Mouse (Mus musculus) testis, postnatal 14 days (tissue): ENCODE data around the gene Gm11937.
"Not testable (repeated sequence)": the region's sequence is repeated elsewhere in the genome, so short reads cannot be mapped to it uniquely, and the experiment has no call there.

ENCODE experiments used
- DNase-seq: peaks from one replicate; pipeline ENCODE4 v3.0.0; 2021; ENCODE audit warnings: low spot score

Gm11937 gene

DNA sequence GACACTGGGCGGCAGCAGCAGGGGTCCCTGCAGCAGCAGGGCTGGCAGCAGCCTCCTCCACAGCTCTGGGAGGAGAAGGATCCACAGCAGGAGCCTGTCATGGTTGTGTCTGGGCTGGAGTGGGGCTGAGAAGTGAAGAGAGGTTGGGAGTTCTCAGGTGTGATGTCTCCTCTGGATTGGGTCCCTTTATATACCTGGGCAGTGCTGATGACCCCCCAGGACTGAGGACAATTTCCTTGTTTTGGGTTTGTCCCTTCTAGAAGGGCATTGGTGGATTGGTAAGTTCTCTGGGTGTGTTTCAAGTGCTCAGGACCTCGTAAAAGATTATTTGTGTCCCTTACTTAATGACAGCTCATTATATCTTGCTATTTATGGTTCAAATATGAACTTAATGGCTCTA is at the start of gene Gm11937:
Gene Gm11937, minus strand, starts transcription at position 101 of the 400 bp plus-strand sequence.
- not testable (repeated sequence) for DNase-seq

DNA sequence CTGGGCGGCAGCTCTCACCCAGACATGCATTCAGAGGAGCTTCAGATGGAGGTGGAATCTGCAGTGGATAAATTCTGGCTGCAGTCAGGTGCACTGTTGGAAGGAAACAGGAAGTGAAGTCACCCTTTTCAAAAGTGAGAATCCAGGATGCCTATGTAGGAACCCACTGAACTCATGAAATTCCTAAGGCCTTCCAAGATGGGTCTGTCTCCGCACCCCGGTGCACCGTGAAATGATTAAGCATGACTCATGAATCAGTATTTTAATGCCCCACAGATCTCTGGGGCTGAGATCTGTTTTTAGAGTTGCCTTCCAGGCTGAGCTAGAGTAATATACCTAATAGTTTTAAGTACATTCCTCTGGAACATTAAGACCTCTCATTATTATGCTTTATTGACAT is 49.3 kb upstream of the Gm11937 start:
- DNase-seq: no peak

DNA sequence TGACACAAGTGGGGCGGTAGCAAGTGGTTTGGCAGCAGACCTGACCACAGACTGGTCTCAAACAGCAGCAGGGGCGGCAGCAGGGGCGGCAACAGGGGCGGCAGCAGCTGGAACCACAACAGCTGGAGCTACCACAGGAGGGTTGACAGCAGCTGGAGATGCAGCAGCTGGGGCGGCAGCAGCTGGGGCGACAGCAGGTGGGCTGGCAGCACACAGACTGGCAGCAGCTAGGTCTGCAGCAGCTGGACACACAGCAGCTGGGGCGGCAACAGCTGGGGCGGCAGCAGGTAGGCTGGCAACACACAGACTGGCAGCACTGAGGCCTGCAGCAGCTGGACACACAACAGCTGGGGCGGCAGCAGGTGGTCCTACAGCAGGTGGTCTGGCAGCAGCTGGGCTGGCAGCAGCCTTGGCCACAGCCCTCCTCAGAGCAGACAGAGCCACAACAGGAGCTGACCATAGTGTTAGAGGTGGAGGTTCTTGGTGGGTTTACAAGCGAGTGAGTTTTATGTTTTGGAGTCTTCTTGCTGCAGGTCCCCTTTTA is 48.5 kb upstream of the Gm11937 start, which contains the start of gene Gm11563:
Gene Gm11563, minus strand, starts transcription at position 494 of the 544 bp plus-strand sequence.
- not testable (repeated sequence) for DNase-seq

DNA sequence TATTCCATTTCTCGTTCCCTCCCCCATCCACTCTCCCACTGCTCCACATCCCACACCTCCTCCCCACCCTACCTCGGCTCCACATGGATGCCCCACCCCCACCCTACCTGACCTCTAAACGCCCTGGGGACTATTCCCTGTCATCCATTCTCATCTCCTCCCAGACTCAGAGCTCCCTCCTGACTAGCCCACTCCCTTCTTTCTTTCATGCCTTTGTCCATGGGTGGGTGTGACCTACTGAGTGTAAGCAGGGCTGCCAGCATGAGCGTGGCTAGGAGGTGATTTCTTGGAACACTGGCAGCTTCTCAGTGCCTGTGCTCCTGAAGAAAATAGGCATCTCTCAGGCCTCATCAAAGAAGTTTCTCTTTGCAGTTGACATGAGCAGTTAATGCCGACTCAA is 47.1 kb upstream of the Gm11937 start:
- DNase-seq: no peak

DNA sequence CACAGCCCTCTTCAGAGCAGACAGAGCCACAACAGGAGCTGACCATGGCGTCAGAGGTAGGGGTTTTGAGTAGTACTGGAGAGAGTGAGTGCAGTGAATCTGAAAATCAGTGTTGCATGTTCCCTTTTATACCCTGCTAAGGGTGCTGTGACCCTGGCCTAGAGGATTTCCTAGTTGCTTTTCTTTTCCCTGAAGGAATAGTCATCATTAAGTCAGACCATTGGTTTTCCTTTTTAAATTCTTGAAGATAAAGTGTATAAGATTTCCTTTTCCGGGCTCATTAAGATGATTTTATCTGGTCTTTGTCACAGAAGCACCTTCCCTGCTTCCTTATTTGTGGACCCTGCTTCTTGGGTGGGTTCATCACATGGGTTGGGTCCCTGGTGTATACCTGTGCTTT is 40.1 kb upstream of the Gm11937 start, which contains the start of gene Gm11555:
Gene Gm11555, minus strand, starts transcription at position 101 of the 400 bp plus-strand sequence.
- no peak for DNase-seq

DNA sequence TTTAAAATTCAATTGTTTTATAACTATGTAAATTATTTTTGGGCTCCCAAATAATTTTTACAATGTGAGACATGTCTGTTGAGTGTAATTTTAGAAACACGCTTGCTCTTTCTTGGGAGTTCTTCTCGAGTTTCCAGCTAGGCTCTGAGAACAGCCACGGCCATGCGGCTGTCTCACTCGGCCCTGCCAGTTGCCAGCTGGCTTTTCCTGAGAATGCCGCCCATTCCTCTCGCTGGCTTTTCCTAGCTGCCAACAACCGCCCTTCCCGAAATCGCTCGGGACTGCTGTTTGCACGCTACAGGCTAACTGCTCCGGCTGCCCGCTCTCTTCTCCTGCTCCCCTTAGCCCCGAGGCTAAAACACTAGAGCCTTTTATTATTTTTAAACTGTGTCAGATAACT is 36.5 kb upstream of the Gm11937 start:
- DNase-seq: no peak

DNA sequence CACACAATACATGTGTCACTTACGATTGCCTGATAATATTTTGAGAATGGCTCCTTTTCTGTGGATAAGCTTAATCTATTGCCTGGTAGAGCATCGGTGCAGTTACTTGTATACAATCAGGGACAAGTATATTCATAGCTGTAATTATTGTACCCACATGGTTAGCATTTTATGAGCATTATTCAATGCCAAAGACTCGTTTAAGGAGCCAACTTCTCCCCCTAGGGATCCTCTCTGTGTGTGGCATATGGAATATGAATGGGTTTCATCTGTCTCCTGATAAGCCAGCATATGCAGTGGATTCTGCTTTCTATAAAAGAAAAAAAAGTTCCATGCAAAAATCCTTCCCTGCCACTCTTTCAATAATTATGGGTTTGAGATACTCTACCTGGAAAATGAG is 34.4 kb upstream of the Gm11937 start:
- no peak for DNase-seq

DNA sequence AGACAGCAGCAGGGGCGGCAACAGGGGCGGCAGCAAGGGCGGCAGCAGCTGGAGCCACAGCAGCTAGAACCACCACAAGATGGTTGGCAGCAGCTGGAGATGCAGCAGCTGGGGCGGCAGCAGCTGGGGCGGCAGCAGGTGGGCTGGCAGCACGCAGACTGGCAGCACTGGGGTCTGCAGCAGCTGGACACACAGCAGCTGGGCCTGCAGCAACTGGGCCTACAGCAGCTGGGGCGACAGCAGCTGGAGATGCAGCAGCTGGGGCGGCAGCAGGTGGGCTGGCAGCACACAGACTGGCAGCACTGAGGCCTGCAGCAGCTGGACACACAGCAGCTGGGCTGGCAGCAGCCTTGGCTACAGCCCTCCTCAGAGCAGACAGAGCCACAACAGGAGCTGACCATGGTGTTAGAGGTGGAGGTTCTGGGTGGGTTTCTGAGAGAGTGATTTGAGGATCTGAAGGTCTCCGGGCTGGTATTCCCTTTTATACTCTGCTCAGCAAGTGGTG is 33.7 kb upstream of the Gm11937 start, which contains the start of gene Krtap4-7:
Gene Krtap4-7, minus strand, starts transcription at position 455 of the 505 bp plus-strand sequence.
- DNase-seq: not testable (repeated sequence)

DNA sequence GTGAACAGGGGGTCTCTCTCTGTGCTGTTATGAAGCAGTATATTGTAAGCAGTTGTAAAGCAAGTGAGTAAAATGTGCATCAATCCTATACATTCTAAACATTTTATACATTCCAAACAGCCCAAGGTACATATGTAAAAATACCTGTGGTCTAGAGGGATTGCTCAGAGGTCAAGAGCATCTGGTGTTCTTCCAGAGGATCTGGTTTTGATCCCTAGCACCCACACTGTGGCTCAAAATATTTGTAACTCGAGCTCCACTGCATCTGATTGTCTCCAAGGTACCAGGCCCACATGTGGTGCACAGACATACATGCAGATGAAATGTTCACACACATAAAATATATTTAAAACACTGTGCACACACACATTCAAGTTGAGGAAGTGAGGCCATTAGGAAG is 30.9 kb upstream of the Gm11937 start:
- DNase-seq: no peak

DNA sequence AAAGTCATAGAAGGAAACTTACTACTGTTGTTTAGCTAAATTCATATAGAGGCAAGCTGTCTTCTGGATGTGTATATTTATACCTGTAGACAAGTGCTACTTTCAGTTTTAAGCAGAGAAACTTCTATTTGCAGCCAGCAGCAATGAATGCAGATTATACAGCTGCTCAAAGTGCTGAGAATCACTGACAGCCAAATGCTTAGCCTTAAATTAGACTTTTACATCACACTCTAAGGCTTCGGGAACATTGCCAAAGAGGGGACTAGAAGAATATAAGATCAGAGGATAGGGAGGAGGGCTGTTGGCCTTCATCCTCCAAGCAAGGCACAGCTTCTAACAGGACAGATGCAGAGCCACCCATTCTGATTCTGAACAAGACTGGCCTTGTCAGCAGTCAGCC is 27.1 kb upstream of the Gm11937 start:
- DNase-seq: no peak

DNA sequence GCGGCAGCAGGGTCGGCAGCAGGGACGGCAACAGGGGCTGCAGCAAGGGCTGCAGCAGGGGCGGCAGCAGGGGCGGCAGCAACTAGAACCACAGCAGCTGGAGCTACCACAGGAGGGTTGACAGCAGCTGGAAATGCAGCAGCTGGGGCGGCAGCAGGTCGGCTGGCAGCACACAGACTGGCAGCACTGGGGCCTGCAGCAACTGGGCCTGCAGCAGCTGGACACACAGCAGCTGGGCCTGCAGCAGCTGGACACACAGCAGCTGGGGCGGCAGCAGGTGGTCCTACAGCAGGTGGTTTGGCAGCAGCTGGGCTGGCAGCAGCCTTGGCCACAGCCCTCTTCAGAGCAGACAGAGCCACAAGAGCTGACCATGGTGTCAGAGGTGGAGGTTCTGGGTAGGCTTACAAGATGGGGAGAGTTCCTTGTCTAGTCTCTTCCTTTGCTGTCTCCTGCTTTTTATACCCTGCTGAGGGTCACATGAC is 24.7 kb upstream of the Gm11937 start, which contains the start of gene Krtap4-2:
Gene Krtap4-2, minus strand, starts transcription at position 432 of the 482 bp plus-strand sequence.
- DNase-seq: no peak

DNA sequence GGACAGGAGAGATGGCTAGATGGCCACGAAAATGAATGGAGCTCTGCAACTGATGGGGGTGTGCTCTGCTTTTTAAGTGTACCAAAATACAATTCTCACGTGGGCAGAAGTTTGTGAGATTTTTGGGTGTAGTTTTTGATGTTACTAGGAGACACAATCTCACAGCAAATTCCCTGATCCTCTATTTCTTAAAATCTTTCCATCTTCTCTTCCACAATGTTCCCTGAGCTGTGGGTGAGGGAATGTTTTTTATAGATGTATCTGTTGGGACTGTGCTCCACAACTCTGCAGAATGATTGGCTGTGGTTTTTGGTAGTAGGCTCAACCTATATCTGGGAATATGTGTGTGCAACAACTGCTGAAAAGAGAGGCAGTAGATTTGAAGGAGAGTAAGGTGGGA is 23.3 kb upstream of the Gm11937 start:
- DNase-seq: no peak

DNA sequence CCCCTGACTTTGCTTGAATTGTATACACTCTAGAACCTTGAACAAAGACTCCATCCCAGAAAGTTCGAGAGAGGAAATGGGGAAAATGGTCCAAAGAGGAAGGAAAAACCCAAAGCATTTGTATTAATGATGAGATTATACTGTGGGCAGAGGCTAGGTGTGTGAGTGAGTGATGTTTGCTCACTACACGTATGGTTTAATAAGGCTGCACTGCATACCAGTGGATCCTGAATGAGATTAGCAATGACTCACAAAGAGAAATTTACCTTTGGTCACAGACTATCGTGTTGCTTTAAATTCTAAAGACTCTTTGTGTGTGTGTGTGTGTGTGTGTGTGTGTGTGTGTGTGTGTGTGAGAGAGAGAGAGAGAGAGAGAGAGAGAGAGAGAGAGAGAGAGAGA is 20.9 kb upstream of the Gm11937 start:
- no peak for DNase-seq

DNA sequence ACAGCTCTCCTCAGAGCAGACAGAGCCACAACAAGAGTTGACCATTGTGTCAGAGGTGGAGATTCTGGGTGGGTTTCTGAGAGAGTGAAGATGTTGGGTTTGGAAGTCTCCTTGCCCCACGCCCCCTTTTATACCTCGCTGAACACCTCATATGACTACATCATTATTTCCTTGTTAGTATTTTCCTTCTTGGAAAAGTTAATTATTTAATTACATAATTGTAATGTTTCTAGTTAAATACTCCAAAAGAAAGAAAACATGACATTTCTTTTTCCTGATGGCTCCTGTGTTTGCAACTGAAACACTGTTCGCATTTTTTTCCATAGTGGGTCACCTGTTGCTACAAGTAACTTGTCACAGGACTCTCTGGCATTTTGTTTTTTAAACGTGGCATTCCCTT is 18.1 kb upstream of the Gm11937 start, which contains the start of gene Krtap4-1:
Gene Krtap4-1, minus strand, starts transcription at position 101 of the 400 bp plus-strand sequence.
- no peak for DNase-seq

DNA sequence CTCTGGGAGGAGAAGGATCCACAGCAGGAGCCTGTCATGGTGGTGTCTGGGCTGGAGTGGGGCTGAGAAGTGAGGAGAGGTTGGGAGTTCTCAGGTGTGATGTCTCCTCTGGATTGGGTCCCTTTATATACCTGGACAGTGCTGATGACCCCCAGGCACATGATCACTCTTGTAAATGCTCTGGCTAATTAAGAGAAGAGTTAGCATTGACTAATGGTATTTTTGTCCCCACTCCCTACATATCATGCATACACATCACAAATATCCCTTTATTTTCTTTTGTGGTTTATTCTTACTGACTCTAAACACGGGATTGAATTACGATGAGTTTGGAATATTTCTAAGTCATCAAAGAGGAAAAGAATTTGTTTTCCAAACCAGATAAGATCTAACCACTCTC is 10.3 kb upstream of the Gm11937 start, which contains the start of gene Gm11562:
Gene Gm11562, minus strand, starts transcription at position 101 of the 400 bp plus-strand sequence.
- DNase-seq: no peak

DNA sequence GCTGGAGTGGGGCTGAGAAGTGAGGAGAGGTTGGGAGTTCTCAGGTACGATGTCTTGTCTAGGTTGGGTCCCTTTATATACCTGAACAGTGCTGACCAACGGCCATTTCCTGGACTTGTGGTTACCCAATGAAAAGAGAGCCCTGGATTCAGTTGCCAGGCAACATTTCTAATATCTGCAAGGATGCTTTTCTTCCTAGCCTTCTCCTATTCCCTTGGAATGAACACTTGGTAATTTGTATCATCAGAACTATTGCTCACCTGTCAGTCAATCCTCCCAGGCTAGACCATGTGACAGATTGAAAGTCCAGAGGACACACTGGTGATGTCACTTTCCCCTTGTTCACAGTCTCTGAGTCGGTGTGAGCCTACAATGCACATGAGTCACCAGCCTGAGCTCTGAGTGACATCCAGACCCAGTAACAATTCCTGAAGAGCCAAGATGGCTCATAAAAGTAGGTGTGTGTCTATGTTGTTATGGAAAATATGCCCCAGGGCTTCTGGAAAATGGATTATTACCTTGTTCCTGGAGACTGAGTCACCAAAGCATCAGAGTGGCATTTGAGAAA is 4.9 kb upstream of the Gm11937 start, which contains the start of gene Krtap2-4:
Gene Krtap2-4, minus strand, starts transcription at position 51 of the 568 bp plus-strand sequence.
- DNase-seq: no peak

DNA sequence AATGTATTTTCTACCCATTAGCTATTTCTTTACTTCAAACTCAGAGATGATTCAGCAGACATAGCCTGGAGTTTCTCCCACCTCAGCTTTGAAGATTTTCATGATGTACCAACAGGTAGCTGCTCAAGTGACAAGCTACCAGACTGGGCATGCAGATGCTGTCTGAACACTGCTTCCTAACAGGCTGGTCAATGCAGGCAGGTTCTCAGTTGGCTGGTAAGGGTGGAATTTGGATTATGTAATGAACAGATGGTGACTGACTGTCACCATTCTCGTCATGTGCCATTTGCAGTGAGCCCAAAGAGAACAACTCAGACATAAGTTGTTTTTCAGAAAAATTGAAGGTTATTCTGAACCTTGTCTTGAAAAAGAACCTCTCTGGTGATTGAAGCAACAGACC is 863 bp downstream of the Gm11937 start:
- no peak for DNase-seq

DNA sequence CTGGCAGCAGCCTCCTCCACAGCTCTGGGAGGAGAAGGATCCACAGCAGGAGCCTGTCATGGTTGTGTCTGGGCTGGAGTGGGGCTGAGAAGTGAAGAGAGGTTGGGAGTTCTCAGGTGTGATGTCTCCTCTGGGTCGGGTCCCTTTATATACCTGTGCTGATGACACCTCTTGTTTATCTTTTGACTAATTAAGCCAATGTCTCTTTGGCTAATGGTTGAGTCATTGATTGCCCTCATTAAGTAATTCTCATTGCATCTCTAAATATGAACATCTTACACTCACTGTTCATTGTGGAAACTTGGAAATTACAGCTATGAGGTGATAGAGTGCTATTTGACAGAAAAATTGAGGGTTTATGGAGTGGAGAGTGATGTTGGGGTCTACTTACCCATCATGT is 6.8 kb downstream of the Gm11937 start, which contains the start of gene Gm11938:
Gene Gm11938, minus strand, starts transcription at position 101 of the 400 bp plus-strand sequence.
- DNase-seq: not testable (repeated sequence)

DNA sequence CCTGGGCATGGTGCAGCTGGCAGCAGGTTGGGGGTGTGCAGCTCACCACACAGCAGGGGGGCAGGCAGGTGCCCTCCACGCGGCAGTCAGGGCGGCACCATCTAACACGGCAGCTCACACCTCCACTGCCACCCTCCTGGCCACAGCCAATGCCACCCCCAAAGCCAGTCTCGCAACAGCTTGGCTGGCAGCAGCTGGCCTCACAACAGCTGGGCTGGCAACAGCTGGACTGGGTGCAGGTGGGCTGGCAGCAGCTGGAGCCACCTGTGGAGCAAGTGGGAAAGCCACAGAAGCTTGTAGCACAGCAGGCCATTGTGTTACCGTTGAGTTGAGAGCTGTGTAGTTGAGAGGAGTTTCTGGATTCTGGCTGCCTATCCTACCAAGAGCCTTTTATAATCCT is 12.2 kb downstream of the Gm11937 start, which contains the start of gene Krtap9-3:
Gene Krtap9-3, minus strand, starts transcription at position 364 of the 400 bp plus-strand sequence.
- not testable (repeated sequence) for DNase-seq

DNA sequence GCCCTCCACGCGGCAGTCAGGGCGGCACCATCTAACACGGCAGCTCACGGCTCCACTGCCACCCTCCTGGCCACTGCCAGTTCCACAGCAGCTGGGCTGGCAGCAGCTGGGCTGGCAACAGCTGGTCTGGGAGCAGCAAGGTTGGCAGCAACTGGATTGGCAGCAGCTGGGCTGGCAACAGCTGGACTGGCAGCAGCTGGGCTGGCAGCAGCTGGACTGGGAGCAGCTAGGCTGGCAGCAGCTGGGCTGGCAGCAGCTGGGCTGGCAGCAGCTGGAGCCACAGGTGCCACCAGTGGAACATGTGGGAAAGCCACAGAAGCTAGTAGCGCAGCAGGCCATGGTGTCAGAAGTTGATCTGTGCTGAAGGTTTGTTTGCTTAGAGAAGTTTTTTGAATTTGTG is 19.0 kb downstream of the Gm11937 start, which contains the start of gene Krtap1-3:
Gene Krtap1-3, minus strand, starts transcription at position 359 of the 400 bp plus-strand sequence.
- no peak for DNase-seq

DNA sequence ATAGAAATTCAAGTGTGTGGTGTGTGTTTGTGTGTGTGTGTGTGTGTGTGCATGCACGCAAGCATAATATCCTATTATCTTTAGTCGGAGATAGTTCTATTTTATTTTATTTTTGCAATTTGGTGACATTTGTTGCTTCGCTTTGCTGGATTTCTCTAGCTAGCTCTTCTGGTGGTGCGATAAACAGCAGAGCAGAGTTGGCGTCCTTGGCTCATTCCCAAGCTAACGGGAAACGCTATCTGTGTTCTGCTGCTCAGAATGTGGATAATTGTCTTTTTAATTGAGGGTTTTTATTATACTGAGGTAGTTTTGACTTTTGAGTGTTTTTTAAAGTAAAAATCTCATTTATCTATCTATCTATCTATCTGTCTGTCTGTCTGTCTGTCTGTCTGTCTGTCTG is 24.9 kb downstream of the Gm11937 start:
- DNase-seq: no peak

DNA sequence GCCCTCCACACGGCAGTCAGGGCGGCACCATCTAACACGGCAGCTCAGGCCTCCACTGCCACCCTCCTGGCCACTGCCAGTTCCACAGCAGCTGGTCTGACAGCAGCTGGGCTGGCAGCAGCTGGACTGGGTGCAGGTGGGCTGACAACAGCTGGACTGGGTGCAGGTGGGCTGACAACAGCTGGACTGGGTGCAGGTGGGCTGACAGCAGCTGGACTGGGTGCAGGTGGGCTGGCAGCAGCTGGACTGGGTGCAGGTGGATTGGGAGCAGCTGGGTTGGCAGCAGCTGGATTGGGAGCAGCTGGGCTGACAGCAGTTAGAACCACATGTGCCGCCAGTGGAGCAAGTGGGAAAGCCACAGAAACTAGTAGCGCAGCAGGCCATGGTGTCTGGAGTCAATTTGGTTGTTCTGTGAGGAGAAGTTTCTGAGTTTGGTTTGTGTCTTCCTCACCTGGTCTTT is 26.7 kb downstream of the Gm11937 start, which contains the start of gene Krtap1-4:
Gene Krtap1-4, minus strand, starts transcription at position 410 of the 460 bp plus-strand sequence.
- DNase-seq: no peak

DNA sequence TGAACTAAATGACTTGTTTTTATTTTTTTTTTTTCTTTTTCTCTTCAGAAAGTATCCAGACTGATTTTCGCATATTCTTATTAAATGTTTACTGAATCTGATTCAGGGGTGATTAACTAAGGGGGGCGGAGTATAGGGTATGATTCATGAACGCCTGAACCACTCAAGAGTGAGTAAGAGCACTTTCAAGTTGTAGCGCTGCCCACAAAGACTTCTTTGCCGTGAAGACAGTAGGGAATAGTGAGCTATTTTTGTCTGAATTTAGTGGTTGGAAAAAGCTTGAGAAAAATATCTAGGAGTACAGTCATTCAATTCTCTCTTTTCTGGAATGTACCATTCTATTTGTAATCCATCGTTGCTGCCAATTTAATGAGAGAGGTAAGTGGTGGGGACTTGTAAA is 28.4 kb downstream of the Gm11937 start:
- DNase-seq: no peak
